Mouse (Mus musculus) olfactory bulb, adult 2 months (tissue): ENCODE results near the gene Caml.

Experiments
- CTCF ChIP-seq: fragments of 200-500 bp; IDR thresholded peaks from 2 replicates; pipeline ENCODE4 v1.5.1; 2012; ENCODE audit warnings: low read depth, mild to moderate bottlenecking, low read length, moderate library complexity; ENCODE audit not compliant: insufficient read depth
- POLR2A ChIP-seq: fragments of 200-500 bp; IDR thresholded peaks from 2 replicates; pipeline ENCODE4 v1.6.1; 2012; ENCODE audit warnings: mild to moderate bottlenecking, low read depth, low read length, moderate library complexity; ENCODE audit not compliant: insufficient read depth

DNA sequence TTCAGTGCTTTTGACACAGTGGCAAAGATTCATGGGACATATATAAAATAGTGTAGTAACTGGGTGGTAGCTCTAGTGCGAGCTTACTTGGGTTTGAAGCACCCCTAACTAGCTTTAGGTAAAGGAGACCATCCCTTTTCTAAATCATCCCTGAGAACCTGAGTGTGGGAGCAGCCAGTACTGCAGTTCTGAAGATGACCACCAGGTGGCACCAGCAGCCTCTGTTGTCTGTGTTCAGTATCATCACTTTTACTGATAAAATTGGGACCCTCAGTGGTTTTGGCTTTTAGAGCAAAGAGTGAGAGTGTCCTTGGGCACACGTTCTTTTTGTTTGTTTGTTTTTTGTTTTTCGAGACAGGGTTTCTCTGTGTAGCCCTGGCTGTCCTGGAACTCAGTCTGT, 21.2 kb upstream of the Caml start:
- no peak for TF ChIP-seq CTCF
- TF ChIP-seq POLR2A, result no peak
